Mouse (Mus musculus): ENCODE data around the gene Fdx1l. TPM values are rescaled to one million over a fixed set of nuclear protein-coding genes. Genes with fewer than 3 reads are reported as not detected.

Fdx1l gene
- polyA plus RNA-seq, 1 experiment from 2014 or later: 51.1 TPM

- WGBS: 25% methylated on average over 9 of the region's 9 CpGs
- Histone ChIP-seq H3K27ac (replicated peaks) (no peak overlapping the region), H3K27me3 (replicated peaks) (peaks cover 94% of the 10 kb centered on the region), H3K4me1 (peaks cover 63% of the 10 kb centered on the region), H3K4me3 (no peak overlapping the region; the same call in 1 of the 2 replicates), H3K9me3 (no peaks in the 10 kb centered on the region), H3K9ac (no peak overlapping the region), H3K4me2 (no peak overlapping the region), H3K36me3 (no peaks in the 10 kb centered on the region)
- ATAC-seq (ENCODE audit: extremely low read depth, insufficient number of reproducible peaks, low FRiP score, low TSS enrichment): no peak
These were observed 37.8 kb downstream of the Fdx1l start for GRCm38 (mm10) chr9:21035586-21035985.

- H3K9me3 ChIP-seq: no peaks in the 10 kb centered on the region
- no peak overlapping the region for H3K4me2 ChIP-seq
- no peaks in the 10 kb centered on the region for H3K36me3 ChIP-seq
- 4% methylated on average over 17 of the region's 17 CpGs for WGBS
- no peak overlapping the region for H3K27ac ChIP-seq (replicated peaks)
- H3K4me1 ChIP-seq: peaks cover 73% of the 10 kb centered on the region
- no peak for ATAC-seq (ENCODE audit: extremely low read depth, insufficient number of reproducible peaks, low FRiP score, low TSS enrichment)
- no peak overlapping the region for H3K9ac ChIP-seq
- peaks cover 93% of the 10 kb centered on the region for H3K27me3 ChIP-seq (replicated peaks)
- H3K4me3 ChIP-seq: peak overlapping the region; percentile 4; the same call in 1 of the 2 replicates
These were observed 38.8 kb downstream of the Fdx1l start for GRCm38 (mm10) chr9:21034481-21035085.

GRCm38 (mm10) chr9:21033136-21033535 is 40.3 kb downstream of the Fdx1l start:
- ATAC-seq (ENCODE audit: extremely low read depth, insufficient number of reproducible peaks, low FRiP score, low TSS enrichment): peak; percentile 57; the same call in 1 of the 2 replicates
- H3K27me3 ChIP-seq (replicated peaks): peaks cover 88% of the 10 kb centered on the region
- no peaks in the 10 kb centered on the region for H3K36me3 ChIP-seq
- 2% methylated on average over 34 of the region's 34 CpGs for WGBS
- no peak overlapping the region for H3K27ac ChIP-seq (replicated peaks)
- H3K9ac ChIP-seq: peak overlapping the region; percentile 78
- peak overlapping the region; percentile 60 for H3K4me3 ChIP-seq
- peak overlapping the region; percentile 98 for H3K4me2 ChIP-seq
- no peaks in the 10 kb centered on the region for H3K9me3 ChIP-seq
- peaks cover 82% of the 10 kb centered on the region for H3K4me1 ChIP-seq

- 2% methylated on average over 7 of the region's 7 CpGs for WGBS
- Histone ChIP-seq H3K9ac (peak overlapping the region; percentile 78), H3K27ac (replicated peaks) (no peak overlapping the region), H3K4me1 (peaks cover 76% of the 10 kb centered on the region), H3K4me2 (peak overlapping the region; percentile 98), H3K4me3 (peak overlapping the region; percentile 60), H3K27me3 (replicated peaks) (peaks cover 88% of the 10 kb centered on the region), H3K9me3 (no peaks in the 10 kb centered on the region), H3K36me3 (no peaks in the 10 kb centered on the region)
- ATAC-seq (ENCODE audit: extremely low read depth, insufficient number of reproducible peaks, low FRiP score, low TSS enrichment): no peak
These were observed 40.9 kb downstream of the Fdx1l start for GRCm38 (mm10) chr9:21032491-21032890.

GRCm38 (mm10) chr9:21031896-21032351 is 41.5 kb downstream of the Fdx1l start, which contains the start of gene Icam5:
Gene Icam5 (plus strand): TSS chr9:21032073.
- H3K9ac ChIP-seq: peak within 1 kb of the TSS; percentile 78
- no peaks in the 10 kb centered on the region for H3K9me3 ChIP-seq
- peak within 1 kb of the TSS; percentile 98 for H3K4me2 ChIP-seq
- peaks cover 70% of the 10 kb centered on the region for H3K4me1 ChIP-seq
- no peaks in the 10 kb centered on the region for H3K36me3 ChIP-seq
- 1% methylated on average over 35 of the region's 35 CpGs for WGBS
- 0 out of 2 replicates have a peak within 1 kb of the TSS, but pooled peaks have one; percentile 13 for H3K27ac ChIP-seq (replicated peaks)
- peak within 1 kb of the TSS; percentile 60 for H3K4me3 ChIP-seq
- H3K27me3 ChIP-seq (replicated peaks): peaks cover 88% of the 10 kb centered on the region
- ATAC-seq (ENCODE audit: extremely low read depth, insufficient number of reproducible peaks, low FRiP score, low TSS enrichment): no peak

GRCm38 (mm10) chr9:21031251-21031895 is 42.0 kb downstream of the Fdx1l start:
- Histone ChIP-seq H3K27me3 (replicated peaks) (peaks cover 88% of the 10 kb centered on the region), H3K9ac (peak overlapping the region; percentile 71), H3K4me3 (peak overlapping the region; percentile 60), H3K27ac (replicated peaks) (0 out of 2 replicates have a peak overlapping the region, but pooled peaks have one; percentile 13), H3K36me3 (no peaks in the 10 kb centered on the region), H3K4me2 (peak overlapping the region; percentile 98), H3K4me1 (peaks cover 65% of the 10 kb centered on the region), H3K9me3 (no peaks in the 10 kb centered on the region)
- no peak for ATAC-seq (ENCODE audit: extremely low read depth, insufficient number of reproducible peaks, low FRiP score, low TSS enrichment)
- WGBS: under 1% methylated on average over 36 of the region's 36 CpGs

- H3K36me3 ChIP-seq: no peaks in the 10 kb centered on the region
- WGBS: 0% methylated on average over 13 of the region's 13 CpGs
- peak overlapping the region; percentile 71 for H3K9ac ChIP-seq
- peak; percentile 33; the same call in 1 of the 2 replicates for ATAC-seq (ENCODE audit: extremely low read depth, insufficient number of reproducible peaks, low FRiP score, low TSS enrichment)
- 0 out of 2 replicates have a peak overlapping the region, but pooled peaks have one; percentile 13 for H3K27ac ChIP-seq (replicated peaks)
- H3K4me1 ChIP-seq: peaks cover 60% of the 10 kb centered on the region
- H3K27me3 ChIP-seq (replicated peaks): peaks cover 88% of the 10 kb centered on the region
- peak overlapping the region; percentile 60 for H3K4me3 ChIP-seq
- no peaks in the 10 kb centered on the region for H3K9me3 ChIP-seq
- H3K4me2 ChIP-seq: peak overlapping the region; percentile 98
These were observed 42.6 kb downstream of the Fdx1l start for GRCm38 (mm10) chr9:21030781-21031250.

GRCm38 (mm10) chr9:21030055-21030600 is 43.3 kb downstream of the Fdx1l start:
- Histone ChIP-seq H3K4me1 (peaks cover 57% of the 10 kb centered on the region), H3K27ac (replicated peaks) (peak overlapping the region; percentile 33; the same call in 1 of the 2 replicates), H3K9ac (peak overlapping the region; percentile 69), H3K9me3 (no peaks in the 10 kb centered on the region), H3K27me3 (replicated peaks) (peaks cover 86% of the 10 kb centered on the region), H3K36me3 (no peaks in the 10 kb centered on the region), H3K4me3 (peak overlapping the region; percentile 60), H3K4me2 (peak overlapping the region; percentile 98)
- no peak for ATAC-seq (ENCODE audit: extremely low read depth, insufficient number of reproducible peaks, low FRiP score, low TSS enrichment)
- WGBS: 17% methylated on average over 22 of the region's 22 CpGs

- WGBS: under 1% methylated on average over 37 of the region's 37 CpGs
- Histone ChIP-seq H3K9me3 (no peaks in the 10 kb centered on the region), H3K4me2 (peak within 1 kb of the TSS; percentile 98), H3K4me1 (peaks cover 51% of the 10 kb centered on the region), H3K4me3 (peak within 1 kb of the TSS; percentile 60), H3K36me3 (no peaks in the 10 kb centered on the region), H3K27me3 (replicated peaks) (peaks cover 79% of the 10 kb centered on the region), H3K9ac (peak within 1 kb of the TSS; percentile 75), H3K27ac (replicated peaks) (peak within 1 kb of the TSS; percentile 33; the same call in 1 of the 2 replicates)
- peak; percentile 40; the same call in 1 of the 2 replicates for ATAC-seq (ENCODE audit: extremely low read depth, insufficient number of reproducible peaks, low FRiP score, low TSS enrichment)
These were observed 43.9 kb downstream of the Fdx1l start, which contains the start of gene Icam4 for GRCm38 (mm10) chr9:21029291-21030054. Gene Icam4 (plus strand): TSS chr9:21029373.

- Histone ChIP-seq H3K36me3 (no peaks in the 10 kb centered on the region), H3K4me2 (peak overlapping the region; percentile 98), H3K4me3 (no peak overlapping the region), H3K4me1 (peaks cover 49% of the 10 kb centered on the region), H3K27ac (replicated peaks) (no peak overlapping the region), H3K27me3 (replicated peaks) (peaks cover 71% of the 10 kb centered on the region), H3K9me3 (no peaks in the 10 kb centered on the region), H3K9ac (0 out of 2 replicates have a peak overlapping the region, but pooled peaks have one; percentile 75)
- ATAC-seq (ENCODE audit: extremely low read depth, insufficient number of reproducible peaks, low FRiP score, low TSS enrichment): no peak
- WGBS: 66% methylated on average over 6 of the region's 6 CpGs
These were observed 44.8 kb downstream of the Fdx1l start for GRCm38 (mm10) chr9:21028560-21029110.
